Mouse (Mus musculus): ENCODE data around the gene Slc12a8.

Slc12a8 gene

GRCm38 (mm10) chr16:33600216-33600615, 83.1 kb downstream of the Slc12a8 start:
- in situ Hi-C loops (cut with MboI; ENCODE audit: low pct_unique_long_range_greater_than_20kb in 1 of 2, low sequenced_read_pairs in 2 of 2, unreplicated experiment in 1 of 2): no loop called here

DNA sequence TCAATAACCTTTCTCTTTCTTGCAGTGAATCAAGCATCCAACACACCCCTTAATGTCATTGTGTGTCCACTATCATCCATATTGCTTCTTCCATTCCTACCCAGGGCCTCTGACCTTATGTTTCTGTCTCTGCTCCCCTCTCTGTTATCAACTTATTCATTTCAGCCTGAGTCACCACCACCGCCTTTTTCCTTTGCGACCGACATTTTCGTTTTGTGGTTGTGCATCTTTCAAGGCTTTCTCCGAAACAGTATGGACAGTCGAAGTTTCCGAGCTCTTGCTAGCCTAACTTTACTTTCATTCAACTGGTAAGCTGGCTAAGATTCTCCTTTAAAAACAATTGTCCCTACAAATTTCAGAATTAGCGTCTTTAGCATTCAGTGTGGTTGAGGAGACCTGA, 84.2 kb downstream of the Slc12a8 start:
- in situ Hi-C loops (cut with MboI; ENCODE audit: low pct_unique_long_range_greater_than_20kb in 1 of 2, low sequenced_read_pairs in 2 of 2, unreplicated experiment in 1 of 2): no loop called here

- in situ Hi-C loops (cut with MboI; ENCODE audit: low pct_unique_long_range_greater_than_20kb in 1 of 2, low sequenced_read_pairs in 2 of 2, unreplicated experiment in 1 of 2): no loop called here
Observed at GRCm38 (mm10) chr16:33605647-33606596, 88.8 kb downstream of the Slc12a8 start.

DNA sequence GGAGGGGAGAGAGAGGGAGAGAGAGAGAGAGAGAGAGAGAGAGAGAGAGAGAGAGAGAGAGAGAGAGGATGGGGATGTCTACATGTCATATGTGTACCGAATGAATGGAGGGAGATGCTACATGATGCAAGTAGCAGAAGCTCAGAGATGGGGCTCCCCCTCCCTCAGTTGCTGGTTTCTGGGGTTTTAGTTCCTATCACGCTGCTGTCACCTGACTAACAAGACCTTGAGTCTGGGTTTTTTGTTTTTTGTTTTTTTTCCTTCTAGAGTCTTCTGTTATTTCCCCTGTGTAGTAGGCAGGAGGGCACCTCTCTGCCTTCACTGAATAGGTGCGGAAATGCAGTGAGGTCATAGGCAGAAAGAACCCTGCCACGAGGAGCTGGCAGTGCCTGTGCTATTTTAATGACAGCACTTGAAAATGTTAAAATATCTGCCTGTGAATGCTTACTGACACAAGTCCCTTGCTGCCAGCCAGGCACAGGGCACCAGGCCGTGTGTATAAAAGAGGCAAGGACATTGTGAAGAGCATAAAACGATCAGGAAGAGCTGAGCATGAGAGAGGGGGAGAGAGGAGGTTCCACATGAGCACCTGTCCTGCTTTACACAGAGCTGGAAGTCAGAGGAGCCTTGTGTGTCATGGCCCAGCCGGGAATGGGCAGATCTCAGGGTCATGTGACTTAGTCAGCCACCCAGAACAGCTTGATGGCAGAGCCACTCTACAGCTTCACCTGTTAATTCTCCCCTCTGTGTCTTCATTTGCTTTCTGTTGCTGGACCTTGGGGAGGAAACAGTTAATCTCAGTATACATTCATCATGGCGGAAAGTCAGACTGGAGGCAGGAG, 89.8 kb downstream of the Slc12a8 start:
- in situ Hi-C loops (cut with MboI; ENCODE audit: low pct_unique_long_range_greater_than_20kb in 1 of 2, low sequenced_read_pairs in 2 of 2, unreplicated experiment in 1 of 2): no loop called here

GRCm38 (mm10) chr16:33609554-33609953, 92.4 kb downstream of the Slc12a8 start:
- in situ Hi-C loops (cut with MboI; ENCODE audit: low pct_unique_long_range_greater_than_20kb in 1 of 2, low sequenced_read_pairs in 2 of 2, unreplicated experiment in 1 of 2): no loop called here

GRCm38 (mm10) chr16:33610466-33610865, 93.3 kb downstream of the Slc12a8 start:
- in situ Hi-C loops (cut with MboI; ENCODE audit: low pct_unique_long_range_greater_than_20kb in 1 of 2, low sequenced_read_pairs in 2 of 2, unreplicated experiment in 1 of 2): no loop called here

DNA sequence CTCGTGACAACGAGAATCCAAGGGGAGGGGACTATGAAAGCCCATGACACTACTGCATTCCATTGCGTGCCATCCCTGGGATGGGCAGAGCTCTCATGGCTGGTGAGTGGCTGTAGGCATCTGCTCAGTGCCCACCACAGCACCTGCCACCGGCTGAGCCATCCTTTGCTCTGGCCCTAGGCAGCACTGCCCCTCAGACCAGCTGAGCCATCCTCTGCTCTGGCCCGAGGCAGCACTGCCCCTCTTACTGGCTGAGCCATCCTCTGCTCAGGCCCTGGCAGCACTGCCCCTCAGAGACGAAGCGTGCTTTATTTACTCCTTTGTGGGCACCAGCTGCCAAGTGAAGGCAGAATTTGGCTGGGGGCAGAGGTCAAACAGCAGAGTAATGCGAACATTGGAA, 94.2 kb downstream of the Slc12a8 start:
- in situ Hi-C loops (cut with MboI; ENCODE audit: low pct_unique_long_range_greater_than_20kb in 1 of 2, low sequenced_read_pairs in 2 of 2, unreplicated experiment in 1 of 2): no loop called here

DNA sequence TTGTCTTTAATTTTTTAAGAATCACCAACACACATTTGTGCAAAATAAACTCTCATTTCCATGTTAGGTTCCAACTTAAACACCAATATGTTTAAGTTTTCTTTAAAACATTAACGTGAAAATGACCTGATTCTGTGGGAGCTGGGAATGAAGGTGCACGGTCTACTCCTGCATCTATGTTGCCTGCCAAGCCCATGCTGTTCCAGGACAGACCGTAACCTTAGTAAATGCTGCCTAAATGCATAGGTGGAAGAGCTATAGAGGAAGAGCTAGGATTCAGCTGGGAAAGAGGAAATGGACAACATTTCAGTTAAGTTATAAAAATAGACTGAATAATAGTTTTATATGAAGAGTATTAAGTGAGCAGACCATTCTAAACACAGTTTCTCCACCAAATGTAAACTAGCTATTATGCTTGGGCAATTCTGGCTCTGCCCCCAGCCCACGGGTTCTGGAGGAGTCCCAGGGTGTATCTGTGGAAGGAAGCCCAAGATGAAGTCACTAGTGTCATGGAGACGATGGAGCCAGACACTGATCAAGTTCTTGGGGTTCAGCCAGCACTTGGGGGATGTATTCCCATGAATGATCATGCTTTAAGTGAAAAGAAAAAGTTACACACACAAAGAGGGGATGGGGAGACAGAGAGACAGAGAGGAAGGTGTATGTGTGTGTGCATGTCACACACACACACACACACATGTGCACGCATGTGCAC, 95.1 kb downstream of the Slc12a8 start:
- in situ Hi-C loops (cut with MboI; ENCODE audit: low pct_unique_long_range_greater_than_20kb in 1 of 2, low sequenced_read_pairs in 2 of 2, unreplicated experiment in 1 of 2): no loop called here

DNA sequence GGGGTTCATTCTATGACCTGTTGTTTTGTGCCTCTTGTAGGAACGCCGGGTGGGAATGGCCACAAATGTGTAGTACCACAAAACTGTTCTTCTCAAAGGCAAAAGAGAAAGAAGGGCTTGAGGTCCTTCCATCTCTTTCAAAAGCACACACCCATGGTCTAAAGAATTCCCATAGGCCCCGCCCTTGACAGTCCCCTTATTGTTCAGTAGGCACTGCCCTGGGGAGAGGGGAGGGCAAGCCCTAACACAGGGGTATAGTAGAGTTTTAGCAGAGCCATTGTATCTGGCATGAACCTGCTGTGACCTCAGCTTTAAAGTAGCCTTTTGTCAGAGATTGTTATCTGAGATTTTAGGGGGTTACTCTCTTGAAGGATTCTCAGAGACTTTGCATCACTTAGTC, 98.9 kb downstream of the Slc12a8 start:
- in situ Hi-C loops (cut with MboI; ENCODE audit: low pct_unique_long_range_greater_than_20kb in 1 of 2, low sequenced_read_pairs in 2 of 2, unreplicated experiment in 1 of 2): no loop called here

- in situ Hi-C loops (cut with MboI; ENCODE audit: low pct_unique_long_range_greater_than_20kb in 1 of 2, low sequenced_read_pairs in 2 of 2, unreplicated experiment in 1 of 2): no loop called here
Observed at GRCm38 (mm10) chr16:33621836-33622235, 104.7 kb downstream of the Slc12a8 start.

DNA sequence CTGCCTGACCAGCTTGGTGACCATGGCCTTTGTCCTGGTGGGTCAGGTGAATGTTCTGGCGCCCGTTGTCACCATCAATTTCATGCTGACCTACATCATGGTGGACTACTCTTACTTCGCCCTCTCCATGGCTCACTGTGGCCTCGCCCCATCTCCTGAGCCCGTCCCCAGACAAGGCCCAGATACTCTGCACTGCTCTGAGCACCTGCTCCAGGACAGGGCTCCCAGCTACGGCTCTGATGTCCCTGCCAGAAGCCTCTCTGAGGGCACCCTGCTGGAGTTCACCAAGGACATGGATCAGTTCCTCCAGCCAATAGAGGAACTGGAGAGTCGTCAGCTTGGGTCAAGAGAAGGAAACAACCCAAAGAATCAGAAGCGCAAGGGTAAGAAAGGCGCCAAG, 107.5 kb downstream of the Slc12a8 start:
- in situ Hi-C loops (cut with MboI; ENCODE audit: low pct_unique_long_range_greater_than_20kb in 1 of 2, low sequenced_read_pairs in 2 of 2, unreplicated experiment in 1 of 2): no loop called here

DNA sequence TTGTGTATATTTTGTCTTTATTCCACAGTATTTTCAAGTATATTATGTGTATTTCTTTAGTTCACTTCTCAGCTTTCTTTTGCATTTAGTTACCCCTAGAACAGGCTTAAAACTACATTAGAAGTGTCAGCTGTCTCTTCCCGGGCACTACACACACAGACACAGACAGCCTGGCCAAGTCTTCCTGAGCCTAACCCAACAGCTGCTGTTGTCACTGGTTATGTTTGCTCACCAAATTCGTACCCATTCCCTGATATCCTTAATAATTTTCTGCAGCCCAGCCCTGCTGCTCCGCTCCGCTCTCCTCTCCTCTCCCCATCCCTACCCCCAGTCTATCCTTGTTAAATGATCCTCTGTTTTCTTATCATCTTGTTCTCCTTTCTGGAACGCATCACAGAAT, 112.4 kb downstream of the Slc12a8 start:
- in situ Hi-C loops (cut with MboI; ENCODE audit: low pct_unique_long_range_greater_than_20kb in 1 of 2, low sequenced_read_pairs in 2 of 2, unreplicated experiment in 1 of 2): no loop called here

DNA sequence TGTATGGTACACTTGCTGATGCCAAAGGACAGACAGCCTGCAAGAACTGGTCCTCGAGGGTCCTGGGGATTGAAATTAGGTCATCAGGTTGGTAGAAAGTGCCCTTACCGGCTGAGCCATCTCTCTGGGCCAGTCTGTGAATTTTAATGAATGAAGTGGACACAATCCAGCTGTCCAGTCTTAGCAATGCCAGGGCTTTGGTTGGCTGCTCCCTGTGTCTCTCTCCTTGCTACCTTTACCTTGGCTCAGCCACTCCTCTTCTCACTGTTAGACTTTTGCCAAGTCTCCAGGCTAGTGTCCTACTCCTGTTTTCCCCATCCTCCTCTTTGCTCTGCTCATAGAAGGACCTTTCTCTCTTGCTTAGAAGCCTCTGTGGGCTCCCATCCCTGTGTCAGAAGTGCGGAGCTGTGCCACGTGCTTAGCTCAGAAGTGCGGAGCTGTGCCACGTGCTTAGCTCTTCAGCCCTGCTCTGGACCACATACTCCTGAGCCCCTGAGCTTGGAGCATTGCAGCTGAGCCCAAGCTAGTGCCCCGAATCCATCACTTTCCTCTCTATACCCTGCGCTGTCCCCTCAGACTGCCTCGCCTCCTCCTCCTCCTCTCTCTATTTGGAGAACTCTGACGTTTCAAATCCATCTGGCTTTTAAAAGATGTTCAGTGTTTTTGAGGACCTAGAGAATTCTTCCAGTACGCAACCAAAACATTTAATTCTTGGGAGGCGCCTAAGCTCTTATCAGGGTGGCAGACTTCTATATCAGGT, 118.9 kb downstream of the Slc12a8 start:
- in situ Hi-C loops (cut with MboI; ENCODE audit: low pct_unique_long_range_greater_than_20kb in 1 of 2, low sequenced_read_pairs in 2 of 2, unreplicated experiment in 1 of 2): no loop called here

DNA sequence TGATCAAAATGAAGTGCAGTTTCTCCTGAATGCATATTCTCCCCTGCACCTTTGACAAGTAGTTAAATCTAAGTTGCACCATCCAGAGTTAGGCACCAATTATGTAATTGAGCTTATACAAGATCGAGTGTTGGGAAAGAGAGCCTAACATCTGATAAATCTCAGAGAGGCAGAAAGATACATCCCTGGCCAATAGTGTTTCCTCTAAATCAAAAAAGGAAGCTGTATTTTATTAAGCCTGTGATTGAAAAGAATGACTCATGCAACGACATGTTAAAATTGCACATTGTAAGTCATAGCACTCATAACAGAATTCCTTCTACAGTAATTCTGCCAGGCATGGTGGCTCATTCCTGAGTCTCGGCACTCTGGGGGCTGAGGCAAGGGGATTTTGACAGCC, 124.7 kb downstream of the Slc12a8 start:
- in situ Hi-C loops (cut with MboI; ENCODE audit: low pct_unique_long_range_greater_than_20kb in 1 of 2, low sequenced_read_pairs in 2 of 2, unreplicated experiment in 1 of 2): no loop called here

- in situ Hi-C loops (cut with MboI; ENCODE audit: low pct_unique_long_range_greater_than_20kb in 1 of 2, low sequenced_read_pairs in 2 of 2, unreplicated experiment in 1 of 2): no loop called here
Observed at GRCm38 (mm10) chr16:33653116-33653515, 136.0 kb downstream of the Slc12a8 start.

GRCm38 (mm10) chr16:33655443-33655842, 138.3 kb downstream of the Slc12a8 start:
- in situ Hi-C loops (cut with MboI; ENCODE audit: low pct_unique_long_range_greater_than_20kb in 1 of 2, low sequenced_read_pairs in 2 of 2, unreplicated experiment in 1 of 2): no loop called here

DNA sequence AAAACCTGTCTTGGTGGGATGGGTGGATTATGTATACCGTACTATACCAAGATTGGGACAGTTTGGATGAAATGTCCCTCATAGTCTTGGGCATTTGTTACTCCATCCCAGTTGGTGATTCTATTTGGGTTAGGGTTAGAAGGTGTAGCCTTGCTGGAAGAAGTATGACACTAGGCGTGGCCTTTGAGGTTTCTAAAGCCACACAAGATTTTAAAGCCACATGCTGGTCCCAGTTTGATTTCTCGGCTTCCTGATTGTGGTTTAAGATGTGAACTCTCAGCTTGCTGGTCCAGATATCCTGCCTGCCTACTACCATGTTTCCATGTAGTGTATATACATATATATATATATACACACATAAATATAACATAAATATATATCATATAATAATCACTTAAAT, 140.1 kb downstream of the Slc12a8 start:
- in situ Hi-C loops (cut with MboI; ENCODE audit: low pct_unique_long_range_greater_than_20kb in 1 of 2, low sequenced_read_pairs in 2 of 2, unreplicated experiment in 1 of 2): no loop called here

DNA sequence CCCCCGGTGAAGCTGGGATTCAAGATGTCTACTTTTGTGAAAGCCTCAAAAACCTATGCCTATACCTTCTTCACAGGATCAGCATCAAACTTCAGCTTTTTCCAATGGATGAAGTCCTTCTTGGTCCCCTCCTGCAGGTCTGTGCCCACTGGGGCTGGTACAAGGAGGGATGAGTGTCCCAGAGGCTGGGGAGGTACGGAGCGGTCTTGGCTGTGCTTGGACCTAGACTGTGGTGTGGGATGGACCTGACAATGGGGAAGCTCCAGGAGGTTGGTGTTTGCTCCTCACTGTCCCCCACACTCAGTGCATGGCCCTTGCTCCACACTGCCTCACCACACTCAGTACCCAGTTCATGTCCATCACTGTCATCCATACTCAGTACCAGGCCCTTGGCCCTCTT, 141.0 kb downstream of the Slc12a8 start:
- in situ Hi-C loops (cut with MboI; ENCODE audit: low pct_unique_long_range_greater_than_20kb in 1 of 2, low sequenced_read_pairs in 2 of 2, unreplicated experiment in 1 of 2): no loop called here
